ENCODE assay signal across 18 mouse cellular contexts in the genomic region with DNA sequence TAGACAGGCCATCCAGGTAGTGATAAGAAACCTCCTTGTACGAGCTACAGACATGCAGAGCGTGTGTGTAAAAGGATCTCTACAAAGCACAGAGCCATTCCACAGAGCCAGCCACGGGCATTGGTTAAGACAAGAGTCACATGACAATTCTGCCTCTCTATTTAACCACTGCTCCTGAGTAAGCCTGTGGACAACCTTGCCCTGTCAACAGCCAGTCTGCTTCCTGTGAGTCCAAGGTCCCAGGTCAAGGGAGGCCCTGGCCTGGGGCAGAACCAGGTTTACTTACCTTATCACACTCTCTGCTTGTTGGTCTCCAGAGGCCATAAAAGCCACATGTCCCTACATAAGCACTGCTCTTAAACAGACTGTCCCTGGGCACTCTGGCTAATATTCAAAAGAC.
DNase-seq lines count a peak whose midpoint lies in the region; ATAC-seq lines count a peak whose summit lies in the region.
"Had no signal": no experiment of that assay in that cellular context is flagged by ENCODE, and none has a peak within 500 bp of the region (broad histone marks: within the 10 kb centered on the region; RNA-seq: fewer than 3 reads in every experiment).

No protein-coding gene starts in this region.

- H3K4me2 ChIP-seq in kidney, embryonic 16.5 days (replicated peaks; ENCODE audit: low read depth, low read length) = no peak overlapping the region
- no peak overlapping the region for H3K4me2 ChIP-seq in liver, embryonic 11.5 days
- H3K4me2 ChIP-seq in stomach, embryonic 15.5 days = no peak overlapping the region
- no peak overlapping the region for H3K4me2 ChIP-seq in hindbrain, embryonic 16.5 days (ENCODE audit: low read length)
- H3K4me2 ChIP-seq: embryonic facial prominence, embryonic 13.5 days; hindbrain, embryonic 15.5 days had no signal

- no peak overlapping the region for H3K9ac ChIP-seq in kidney, embryonic 16.5 days (replicated peaks; ENCODE audit: low read length)
- H3K9ac ChIP-seq in liver, embryonic 11.5 days (ENCODE audit: low read depth, low read length) = no peak overlapping the region
- H3K9ac ChIP-seq in stomach, embryonic 15.5 days = no peak overlapping the region
- H3K9ac ChIP-seq in hindbrain, embryonic 16.5 days (ENCODE audit: low read depth, low read length) = no peak overlapping the region
- H3K9ac ChIP-seq: embryonic facial prominence, embryonic 13.5 days; hindbrain, embryonic 15.5 days had no signal

- no peaks in the 10 kb centered on the region for H3K36me3 ChIP-seq in kidney, embryonic 16.5 days (ENCODE audit: insufficient read depth, low read length)
- H3K36me3 ChIP-seq in liver, embryonic 11.5 days (ENCODE audit: control insufficient read depth, insufficient read depth, low read length) = no peaks in the 10 kb centered on the region
- H3K36me3 ChIP-seq in stomach, embryonic 15.5 days = no peaks in the 10 kb centered on the region
- H3K36me3 ChIP-seq in hindbrain, embryonic 16.5 days (ENCODE audit: control insufficient read depth, insufficient read depth, low read length) = no peaks in the 10 kb centered on the region
- H3K36me3 ChIP-seq: embryonic facial prominence, embryonic 13.5 days; hindbrain, embryonic 15.5 days had no signal

- H3K27ac ChIP-seq in kidney, embryonic 16.5 days (ENCODE audit: low read length) = no peak overlapping the region
- H3K27ac ChIP-seq in liver, embryonic 11.5 days (ENCODE audit: low read depth, low read length) = no peak overlapping the region
- no peak overlapping the region for H3K27ac ChIP-seq in stomach, embryonic 15.5 days
- H3K27ac ChIP-seq in hindbrain, embryonic 16.5 days (ENCODE audit: low read depth, low read length) = no peak overlapping the region
- H3K27ac ChIP-seq: embryonic facial prominence, embryonic 13.5 days; forebrain, embryonic 10.5 days; hindbrain, embryonic 15.5 days; layer of hippocampus, adult 2 months had no signal

- no peak overlapping the region for H3K4me3 ChIP-seq in kidney, embryonic 16.5 days (ENCODE audit: low read length)
- H3K4me3 ChIP-seq in liver, embryonic 11.5 days (ENCODE audit: low read depth, low read length) = no peak overlapping the region
- no peak overlapping the region for H3K4me3 ChIP-seq in stomach, embryonic 15.5 days (replicated peaks)
- H3K4me3 ChIP-seq in hindbrain, embryonic 16.5 days (ENCODE audit: low read length) = no peak overlapping the region
- H3K4me3 ChIP-seq: embryonic facial prominence, embryonic 13.5 days; forebrain, embryonic 10.5 days; hindbrain, embryonic 15.5 days; layer of hippocampus, adult 2 months; megakaryocyte, embryonic 14.5 days had no signal

- no peaks in the 10 kb centered on the region for H3K9me3 ChIP-seq in kidney, embryonic 16.5 days (ENCODE audit: low read length)
- no peaks in the 10 kb centered on the region for H3K9me3 ChIP-seq in liver, embryonic 11.5 days (ENCODE audit: control insufficient read depth, low read length)
- no peaks in the 10 kb centered on the region for H3K9me3 ChIP-seq in stomach, embryonic 15.5 days
- H3K9me3 ChIP-seq in hindbrain, embryonic 16.5 days (ENCODE audit: control insufficient read depth, low read length) = no peaks in the 10 kb centered on the region
- H3K9me3 ChIP-seq: embryonic facial prominence, embryonic 13.5 days; forebrain, embryonic 10.5 days; hindbrain, embryonic 15.5 days; megakaryocyte, embryonic 14.5 days had no signal

- no peaks in the 10 kb centered on the region for H3K27me3 ChIP-seq in kidney, embryonic 16.5 days (ENCODE audit: insufficient read depth, low read length)
- H3K27me3 ChIP-seq in liver, embryonic 11.5 days (replicated peaks; ENCODE audit: control insufficient read depth, insufficient read depth, low read length) = no peaks in the 10 kb centered on the region
- no peaks in the 10 kb centered on the region for H3K27me3 ChIP-seq in stomach, embryonic 15.5 days (replicated peaks)
- no peaks in the 10 kb centered on the region for H3K27me3 ChIP-seq in hindbrain, embryonic 16.5 days (replicated peaks; ENCODE audit: control insufficient read depth, insufficient read depth, low read length)
- H3K27me3 ChIP-seq: embryonic facial prominence, embryonic 13.5 days; hindbrain, embryonic 15.5 days had no signal

- no peak for ATAC-seq in kidney, embryonic 16.5 days (ENCODE audit: low FRiP score, low TSS enrichment)
- peak; percentile 81 for ATAC-seq in liver, embryonic 11.5 days (replicated peaks; ENCODE audit: low FRiP score)
- peak; percentile 92 for ATAC-seq in stomach, embryonic 15.5 days (ENCODE audit: insufficient read depth, low FRiP score, low read depth)
- no peak for ATAC-seq in hindbrain, embryonic 16.5 days

- DNase-seq in adrenal gland, postnatal 10 days = peak; percentile 35
- DNase-seq in adrenal gland, postnatal 4 days (ENCODE audit: low spot score in 2 of 2) = no peak
- DNase-seq in kidney, adult 8-10 months = peak; percentile 11 to 33
- DNase-seq in liver, embryonic 11.5 days (ENCODE audit: low spot score) = no peak
- DNase-seq in cerebellum, postnatal 4 days (ENCODE audit: low spot score in 2 of 2) = no peak
- DNase-seq: cerebellum, adult 18-20 months; gastrocnemius, postnatal 25 days; heart, postnatal 14 days; right cerebral cortex, postnatal 4 days; thymus, postnatal 36 days had no signal

- peaks cover 10% of the 10 kb centered on the region for H3K4me1 ChIP-seq in kidney, embryonic 16.5 days (ENCODE audit: insufficient read depth, low read length)
- no peaks in the 10 kb centered on the region for H3K4me1 ChIP-seq in liver, embryonic 11.5 days (replicated peaks; ENCODE audit: control insufficient read depth, insufficient read depth, low read length)
- H3K4me1 ChIP-seq in stomach, embryonic 15.5 days = peaks cover 5% of the 10 kb centered on the region; the same call in 1 of the 2 replicates
- H3K4me1 ChIP-seq in hindbrain, embryonic 16.5 days (ENCODE audit: control insufficient read depth, insufficient read depth, low read depth, low read length) = peaks cover 4% of the 10 kb centered on the region; the same call in 1 of the 2 replicates
- H3K4me1 ChIP-seq: megakaryocyte, embryonic 14.5 days had no signal

- WGBS in kidney, embryonic 16.5 days = 78% methylated on average over 3 of the region's 3 CpGs
- 51% methylated on average over 3 of the region's 3 CpGs for WGBS in liver, embryonic 11.5 days
- 49% methylated on average over 3 of the region's 3 CpGs for WGBS in stomach, embryonic 15.5 days
- WGBS in hindbrain, embryonic 16.5 days = 87% methylated on average over 3 of the region's 3 CpGs

Comparison
In these comparisons a context has a peak if more than half of its experiments do, and no peak if none do; other contexts are left out.
1. DNase-seq: peak in adrenal gland, postnatal 10 days (single experiment) and kidney, adult 8-10 months (2 of 2); none in adrenal gland, postnatal 4 days (0 of 2), liver, embryonic 11.5 days (single experiment) and cerebellum, postnatal 4 days (0 of 2).
2. ATAC-seq: peak in liver, embryonic 11.5 days (single experiment) and stomach, embryonic 15.5 days (single experiment); none in kidney, embryonic 16.5 days (single experiment) and hindbrain, embryonic 16.5 days (single experiment).